Mouse (Mus musculus) liver, embryonic 15.5 days (tissue): ENCODE measurements around the gene Stk19. TPM values are rescaled to one million over a fixed set of nuclear protein-coding genes. Genes with fewer than 3 reads are reported as not detected.
"Not testable (repeated sequence)": the region's sequence is repeated elsewhere in the genome, so short reads cannot be mapped to it uniquely, and the experiment has no call there.

Experiments used
- ATAC-seq: fragments of 200-750 bp; cut with Nextera tagmentation; 2 replicates; pipeline ENCODE4 v1.8.0; 2017; ENCODE audit warnings: moderate number of reproducible peaks, mild to moderate bottlenecking, moderate library complexity; ENCODE audit not compliant: insufficient read depth
- H3K27ac ChIP-seq: fragments of 300-500 bp; sonication (generic); replicated peaks from 2 replicates; pipeline ENCODE4 v1.5.1; 2015; ENCODE audit warnings: mild to moderate bottlenecking, inconsistent platforms
- H3K27me3 ChIP-seq: fragments of 300-500 bp; sonication (generic); 2 replicates; pipeline ENCODE4 v1.6.1; 2015; ENCODE audit warnings: mild to moderate bottlenecking, inconsistent platforms
- H3K36me3 ChIP-seq: fragments of 300-500 bp; sonication (generic); replicated peaks from 2 replicates; pipeline ENCODE4 v1.6.1; 2015; ENCODE audit warnings: moderate library complexity, mild to moderate bottlenecking, inconsistent platforms
- H3K4me1 ChIP-seq: fragments of 300-500 bp; sonication (generic); replicated peaks from 2 replicates; pipeline ENCODE4 v1.6.1; 2015; ENCODE audit warnings: inconsistent platforms
- H3K4me2 ChIP-seq: fragments of 300-500 bp; sonication (generic); 2 replicates; pipeline ENCODE4 v1.6.1; 2015; ENCODE audit warnings: moderate library complexity, mild to moderate bottlenecking, inconsistent platforms
- H3K4me3 ChIP-seq: fragments of 300-500 bp; sonication (generic); replicated peaks from 2 replicates; pipeline ENCODE4 v1.5.1; 2015; ENCODE audit warnings: mild to moderate bottlenecking, inconsistent platforms
- H3K9ac ChIP-seq: fragments of 300-500 bp; sonication (generic); 2 replicates; pipeline ENCODE4 v1.6.1; 2015; ENCODE audit warnings: moderate library complexity, mild to moderate bottlenecking, inconsistent platforms
- H3K9me3 ChIP-seq: fragments of 300-500 bp; sonication (generic); replicated peaks from 2 replicates; pipeline ENCODE4 v1.6.1; 2016; ENCODE audit warnings: inconsistent platforms
- WGBS: fragments of 180-500 bp; shearing (Covaris S2); methylation state at CpG from one replicate; pipeline ENCODE4 v1.1.7; 2015; ENCODE audit warnings: mixed read lengths; ENCODE audit not compliant: insufficient replicate concordance; 5-methylcytosine and 5-hydroxymethylcytosine counted together
- microRNA-seq: library from miRNA; unstranded; fragments of <30 nt; microRNA quantifications from one replicate; pipeline ENCODE4, GENCODE M21; 2016
- polyA plus RNA-seq: library from polyadenylated mRNA; unstranded; fragments of >200 nt; fragmentation: Nextera tagmentation; extraction: Ambion mirVana; gene quantifications from 2 replicates; pipeline ENCODE4 v1.2.1, GENCODE M21; 2015

Stk19 gene
- polyA plus RNA-seq, 1 experiment from 2014 or later = 12.0 TPM

DNA sequence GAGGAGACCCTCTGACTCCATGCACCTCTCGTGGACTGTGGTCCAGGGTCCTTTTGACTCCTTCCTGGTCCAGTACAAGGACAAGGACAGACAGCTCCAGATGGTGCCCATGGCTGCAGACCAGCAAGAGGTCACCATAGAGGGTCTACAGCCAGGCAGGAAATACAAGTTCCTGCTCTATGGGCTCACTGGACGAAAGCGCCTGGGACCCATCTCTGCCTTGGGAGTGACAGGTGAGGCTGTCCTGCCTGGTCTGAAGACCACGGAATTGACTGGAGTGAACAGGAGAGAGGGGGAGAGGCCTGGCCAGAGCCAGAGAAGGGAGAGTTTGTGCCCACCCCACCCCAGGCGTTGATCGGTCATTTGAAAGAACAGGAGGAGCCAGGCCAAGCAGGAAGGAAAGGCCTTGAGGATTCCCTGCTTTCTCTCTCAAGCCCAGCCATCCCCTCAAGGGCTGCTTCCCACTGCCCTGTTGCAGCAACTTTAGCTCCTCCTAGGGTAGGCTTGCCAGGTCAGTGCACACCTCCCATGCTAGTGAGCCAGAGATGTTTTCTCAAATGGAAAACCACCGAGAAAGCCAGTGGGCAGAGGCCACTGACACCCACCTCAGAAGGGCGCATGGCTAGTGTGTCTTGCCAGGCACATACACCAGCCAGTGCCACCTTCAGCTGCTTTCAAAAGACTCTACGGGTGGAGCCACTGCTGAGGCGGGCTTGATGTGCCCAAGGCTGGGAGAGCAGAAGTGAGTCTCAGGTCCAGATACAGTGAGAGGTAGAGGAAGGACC lies 39.3 kb downstream of the Stk19 start:
- not testable (repeated sequence) for H3K9ac ChIP-seq, H3K27me3 ChIP-seq, H3K9me3 ChIP-seq, H3K4me3 ChIP-seq, H3K36me3 ChIP-seq, ATAC-seq, H3K27ac ChIP-seq, H3K4me1 ChIP-seq, H3K4me2 ChIP-seq
- WGBS = 62% methylated on average over 10 of the region's 10 CpGs

DNA sequence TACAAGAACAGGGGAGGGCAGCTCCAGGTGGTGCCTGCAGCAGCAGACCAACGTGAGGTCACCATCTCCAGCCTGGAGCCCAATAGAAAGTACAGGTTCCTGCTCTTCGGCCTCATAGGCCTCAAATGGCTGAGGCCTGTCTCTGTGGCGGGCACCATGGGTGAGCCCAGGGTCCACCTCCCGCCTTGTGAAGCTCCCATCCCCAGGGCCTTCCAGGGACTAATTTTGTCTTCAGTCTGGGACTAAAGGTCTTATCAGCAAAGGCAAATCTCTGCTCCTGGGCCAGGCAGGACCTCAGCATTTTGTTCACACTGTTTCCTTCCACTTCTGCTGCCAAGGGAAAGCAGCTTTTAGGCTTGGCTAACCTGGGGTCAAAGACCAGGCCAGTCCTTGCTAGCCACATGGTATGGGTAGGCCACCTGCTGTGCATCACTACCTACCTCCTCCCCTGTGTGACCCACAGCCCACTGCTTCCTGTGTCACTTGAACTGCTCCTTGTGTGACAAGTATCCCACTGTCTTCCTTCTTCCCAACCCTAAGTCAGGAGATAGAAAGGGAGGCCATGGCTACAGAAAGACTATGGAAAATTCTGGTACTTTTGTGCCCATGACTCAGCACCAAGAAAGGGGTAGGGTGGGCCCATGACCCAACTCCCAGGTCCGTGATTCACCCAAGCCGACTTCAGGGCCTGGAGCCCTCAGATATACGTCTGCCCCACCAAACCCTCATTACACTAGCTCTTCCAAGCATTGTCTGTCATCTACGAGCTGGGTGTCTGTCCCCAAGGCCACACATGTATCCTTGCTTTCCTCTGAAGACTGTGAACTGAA lies 40.2 kb downstream of the Stk19 start:
- no peak overlapping the region for H3K4me2 ChIP-seq
- no peaks in the 10 kb centered on the region for H3K9me3 ChIP-seq
- H3K27ac ChIP-seq = no peak overlapping the region
- no peak overlapping the region for H3K4me3 ChIP-seq
- no peaks in the 10 kb centered on the region for H3K36me3 ChIP-seq
- no peaks in the 10 kb centered on the region for H3K27me3 ChIP-seq
- no peaks in the 10 kb centered on the region for H3K4me1 ChIP-seq
- no peak for ATAC-seq
- no peak overlapping the region for H3K9ac ChIP-seq
- 71% methylated on average over 8 of the region's 8 CpGs for WGBS

DNA sequence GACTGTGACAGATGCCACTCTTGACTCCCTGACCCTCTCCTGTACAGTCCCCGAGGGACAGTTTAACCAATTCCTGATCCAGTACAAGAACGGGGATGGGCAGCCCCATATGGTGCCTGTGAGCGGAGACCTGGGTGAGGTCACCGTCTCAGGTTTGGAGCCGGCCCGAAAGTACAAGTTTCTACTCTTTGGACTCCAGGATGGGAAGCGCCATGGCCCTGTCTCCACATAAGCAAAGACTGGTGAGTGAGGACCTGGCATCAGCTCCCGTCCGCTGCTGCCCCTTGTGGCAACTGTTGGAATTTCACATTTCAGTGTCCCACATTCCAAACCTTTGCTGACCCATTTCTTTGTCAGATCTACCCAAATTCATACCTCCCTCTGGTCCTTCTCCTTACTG lies 41.1 kb downstream of the Stk19 start:
- Histone ChIP-seq H3K4me1 (no peaks in the 10 kb centered on the region), H3K9me3 (no peaks in the 10 kb centered on the region), H3K4me3 (no peak overlapping the region), H3K27ac (no peak overlapping the region), H3K27me3 (no peaks in the 10 kb centered on the region), H3K36me3 (no peaks in the 10 kb centered on the region), H3K4me2 (no peak overlapping the region), H3K9ac (no peak overlapping the region)
- ATAC-seq = no peak
- WGBS = 52% methylated on average over 9 of the region's 9 CpGs

DNA sequence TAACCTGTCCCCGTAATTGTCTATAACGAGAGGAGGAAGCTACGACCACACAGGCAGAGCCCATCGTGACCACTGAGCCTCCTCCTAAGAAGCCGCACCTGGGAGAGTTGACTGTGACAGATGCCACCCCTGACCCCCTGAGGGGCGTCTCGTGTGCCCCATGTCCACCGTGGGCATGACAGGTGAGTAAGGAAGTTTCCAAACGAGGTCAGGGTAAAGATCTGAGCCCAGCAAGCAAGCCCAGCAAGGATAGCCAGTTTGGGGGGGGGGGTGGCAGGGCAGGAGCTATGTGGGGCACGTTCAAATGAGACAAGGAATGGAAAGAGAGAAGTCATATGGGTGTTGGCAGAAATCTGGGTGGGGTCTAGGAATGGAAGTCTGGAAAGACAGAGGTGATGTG lies 41.7 kb downstream of the Stk19 start:
- no peaks in the 10 kb centered on the region for H3K27me3 ChIP-seq
- H3K36me3 ChIP-seq = no peaks in the 10 kb centered on the region
- no peak overlapping the region for H3K4me2 ChIP-seq
- no peak overlapping the region for H3K9ac ChIP-seq
- no peak overlapping the region for H3K27ac ChIP-seq
- ATAC-seq = no peak
- no peaks in the 10 kb centered on the region for H3K9me3 ChIP-seq
- no peaks in the 10 kb centered on the region for H3K4me1 ChIP-seq
- no peak overlapping the region for H3K4me3 ChIP-seq
- 67% methylated on average over 10 of the region's 10 CpGs for WGBS

DNA sequence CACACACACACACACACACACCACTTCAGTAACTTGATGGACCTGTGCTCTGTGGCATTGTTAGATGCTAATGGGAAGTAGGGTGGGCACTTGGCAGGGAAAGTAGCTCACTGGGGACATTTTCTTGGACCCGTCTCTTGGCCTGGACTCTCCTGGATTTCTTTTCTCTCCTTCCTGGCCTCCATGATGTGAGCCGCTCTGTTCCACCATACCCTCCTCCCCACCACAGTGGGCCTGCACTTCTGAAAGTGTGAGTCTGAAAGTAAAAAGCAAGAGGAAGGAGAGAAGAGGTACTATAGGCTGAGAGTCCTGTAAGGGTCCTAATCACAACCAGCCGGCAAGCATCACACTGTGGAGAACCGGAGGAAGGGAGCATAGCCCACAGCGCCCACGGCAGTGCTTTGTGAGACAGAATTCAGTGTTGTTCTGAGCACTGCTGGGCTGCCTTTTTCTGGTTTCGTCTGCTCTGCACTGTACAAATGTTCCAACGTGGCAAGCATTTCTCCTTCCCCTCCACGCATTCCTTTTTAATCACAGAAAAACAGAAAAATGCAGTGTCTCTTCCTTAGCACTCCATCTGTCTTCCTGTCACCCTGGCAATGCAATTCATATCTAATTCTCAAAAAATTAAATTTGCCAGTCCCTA lies 58.9 kb downstream of the Stk19 start:
- Histone ChIP-seq H3K27me3 (no peaks in the 10 kb centered on the region), H3K36me3 (no peaks in the 10 kb centered on the region), H3K4me3 (no peak overlapping the region), H3K27ac (no peak overlapping the region), H3K4me1 (no peaks in the 10 kb centered on the region; the same call in 1 of the 2 replicates), H3K9ac (no peak overlapping the region), H3K4me2 (no peak overlapping the region), H3K9me3 (no peaks in the 10 kb centered on the region)
- WGBS = 61% methylated on average over 9 of the region's 9 CpGs
- no peak for ATAC-seq

Small RNA genes lying within 50 kb of the gene (microRNA-seq; reads per million reads assigned to microRNA genes)
- gene Mir6970 (not detected), gene Mir6971 (4.3 reads per million, percentile 13 among the genes with 10 or more reads in this experiment), gene Mir6972 (5.1 reads per million, percentile 17 among the genes with 10 or more reads in this experiment)

Other genes starting within 250 kb of the Stk19 start
- gene Gpsm3, start 247.1 kb downstream of the Stk19 start, polyA plus RNA-seq = 14.9 and 17.6 TPM in 2 replicates
- 2.4 and 2.8 TPM in 2 replicates for gene Pbx2, start 245.7 kb downstream of the Stk19 start, polyA plus RNA-seq
- gene Ager, start 239.1 kb downstream of the Stk19 start, polyA plus RNA-seq = 0.70 and 0.88 TPM in 2 replicates
- gene Rnf5, start 233.3 kb downstream of the Stk19 start, polyA plus RNA-seq = 88.4 and 106 TPM in 2 replicates
- 21.1 and 23.6 TPM in 2 replicates for gene Agpat1, start 232.7 kb downstream of the Stk19 start, polyA plus RNA-seq
- gene Egfl8, start 221.0 kb downstream of the Stk19 start, polyA plus RNA-seq = 0.20 and 0.33 TPM in 2 replicates
- gene Ppt2, start 208.4 kb downstream of the Stk19 start, polyA plus RNA-seq = 10.7 and 10.8 TPM in 2 replicates
- not detected in 2 replicates for gene Prrt1, start 207.4 kb downstream of the Stk19 start, polyA plus RNA-seq
- gene Fkbpl, start 192.2 kb downstream of the Stk19 start, polyA plus RNA-seq = 4.0 and 5.0 TPM in 2 replicates
- 19.9 and 21.2 TPM in 2 replicates for gene Atf6b, start 189.8 kb downstream of the Stk19 start, polyA plus RNA-seq
- 0.17 and 0.20 TPM in 2 replicates for gene Tnxb, start 166.4 kb downstream of the Stk19 start, polyA plus RNA-seq
- gene C4b, start 93.1 kb downstream of the Stk19 start, polyA plus RNA-seq = 9.8 and 17.1 TPM in 2 replicates
- gene Cyp21a1, start 32.4 kb downstream of the Stk19 start, polyA plus RNA-seq = 0.24 and 0.50 TPM in 2 replicates
- 29.8 and 31.2 TPM in 2 replicates for gene Dxo, start 74 bp upstream of the Stk19 start, polyA plus RNA-seq
- gene Skiv2l, start 13.3 kb upstream of the Stk19 start, polyA plus RNA-seq = 24.5 and 29.2 TPM in 2 replicates
- 45.6 and 46.7 TPM in 2 replicates for gene Nelfe, start 13.4 kb upstream of the Stk19 start, polyA plus RNA-seq
- gene Cfb, start 25.6 kb upstream of the Stk19 start, polyA plus RNA-seq = 281 and 374 TPM in 2 replicates
- 0.41 and 0.64 TPM in 2 replicates for gene Zbtb12, start 42.5 kb upstream of the Stk19 start, polyA plus RNA-seq
- 0.07 TPM in 1 of 2 replicates, not detected in the other for gene Gm20547, start 45.1 kb upstream of the Stk19 start, polyA plus RNA-seq
- gene C2, start 61.3 kb upstream of the Stk19 start, polyA plus RNA-seq = 25.2 and 26.5 TPM in 2 replicates
- 14.6 and 15.1 TPM in 2 replicates for gene Ehmt2, start 61.5 kb upstream of the Stk19 start, polyA plus RNA-seq
- 3.0 and 3.1 TPM in 2 replicates for gene Slc44a4, start 77.5 kb upstream of the Stk19 start, polyA plus RNA-seq
- gene Neu1, start 94.3 kb upstream of the Stk19 start, polyA plus RNA-seq = 17.1 and 19.8 TPM in 2 replicates
- 0.06 and 0.14 TPM in 2 replicates for gene Hspa1b, start 122.3 kb upstream of the Stk19 start, polyA plus RNA-seq
- gene Gm20481, start 133.0 kb upstream of the Stk19 start, polyA plus RNA-seq = 0.32 TPM in 1 of 2 replicates, not detected in the other
- gene Hspa1a, start 135.2 kb upstream of the Stk19 start, polyA plus RNA-seq = 0.96 and 1.6 TPM in 2 replicates
- gene Hspa1l, start 135.8 kb upstream of the Stk19 start, polyA plus RNA-seq = 0.25 and 0.31 TPM in 2 replicates
- gene Lsm2, start 144.9 kb upstream of the Stk19 start, polyA plus RNA-seq = 120 and 123 TPM in 2 replicates
- gene Vars, start 164.0 kb upstream of the Stk19 start, polyA plus RNA-seq = 99.0 and 133 TPM in 2 replicates
- 0.09 and 0.12 TPM in 2 replicates for gene Vwa7, start 179.6 kb upstream of the Stk19 start, polyA plus RNA-seq
- gene Sapcd1, start 191.1 kb upstream of the Stk19 start, polyA plus RNA-seq = 2.2 and 2.3 TPM in 2 replicates
- 3.4 and 4.3 TPM in 2 replicates for gene Msh5, start 209.8 kb upstream of the Stk19 start, polyA plus RNA-seq
- 120 and 122 TPM in 2 replicates for gene Clic1, start 213.0 kb upstream of the Stk19 start, polyA plus RNA-seq
- 18.6 and 22.8 TPM in 2 replicates for gene Ddah2, start 222.1 kb upstream of the Stk19 start, polyA plus RNA-seq
- 0.21 and 0.40 TPM in 2 replicates for gene Ly6g6c, start 228.4 kb upstream of the Stk19 start, polyA plus RNA-seq
- gene Mpig6b, start 229.2 kb upstream of the Stk19 start, polyA plus RNA-seq = 3.2 and 4.4 TPM in 2 replicates
- gene Ly6g6e, start 240.0 kb upstream of the Stk19 start, polyA plus RNA-seq = 0.12 and 0.26 TPM in 2 replicates
- gene Ly6g6d, start 241.1 kb upstream of the Stk19 start, polyA plus RNA-seq = 0.41 and 0.70 TPM in 2 replicates
- gene Ly6g6f, start 248.7 kb upstream of the Stk19 start, polyA plus RNA-seq = 5.1 and 7.0 TPM in 2 replicates